Mouse (Mus musculus) heart, postnatal 10 days (tissue): Measurements from ENCODE around the gene Amd1. TPM values are rescaled to one million over a fixed set of nuclear protein-coding genes. Genes with fewer than 3 reads are reported as not detected.

ENCODE experiments used
- DNase-seq, 2 experiments: peaks; one replicate each; pipeline ENCODE4 v3.0.0; 2021
- intact Hi-C: fragments of 180-260 bp; cut with DNase I; formaldehyde crosslinking; loops from one replicate; pipeline ENCODE4 v1.15.1; 2025
- total RNA-seq, 2 experiments: library from RNA; stranded (reverse); gene quantifications; 2 replicates each; pipeline ENCODE4 v1.2.3; 2021

Gene Amd1
- 10 to 100 TPM; 41.9 to 64.2 TPM for total RNA-seq

DNA sequence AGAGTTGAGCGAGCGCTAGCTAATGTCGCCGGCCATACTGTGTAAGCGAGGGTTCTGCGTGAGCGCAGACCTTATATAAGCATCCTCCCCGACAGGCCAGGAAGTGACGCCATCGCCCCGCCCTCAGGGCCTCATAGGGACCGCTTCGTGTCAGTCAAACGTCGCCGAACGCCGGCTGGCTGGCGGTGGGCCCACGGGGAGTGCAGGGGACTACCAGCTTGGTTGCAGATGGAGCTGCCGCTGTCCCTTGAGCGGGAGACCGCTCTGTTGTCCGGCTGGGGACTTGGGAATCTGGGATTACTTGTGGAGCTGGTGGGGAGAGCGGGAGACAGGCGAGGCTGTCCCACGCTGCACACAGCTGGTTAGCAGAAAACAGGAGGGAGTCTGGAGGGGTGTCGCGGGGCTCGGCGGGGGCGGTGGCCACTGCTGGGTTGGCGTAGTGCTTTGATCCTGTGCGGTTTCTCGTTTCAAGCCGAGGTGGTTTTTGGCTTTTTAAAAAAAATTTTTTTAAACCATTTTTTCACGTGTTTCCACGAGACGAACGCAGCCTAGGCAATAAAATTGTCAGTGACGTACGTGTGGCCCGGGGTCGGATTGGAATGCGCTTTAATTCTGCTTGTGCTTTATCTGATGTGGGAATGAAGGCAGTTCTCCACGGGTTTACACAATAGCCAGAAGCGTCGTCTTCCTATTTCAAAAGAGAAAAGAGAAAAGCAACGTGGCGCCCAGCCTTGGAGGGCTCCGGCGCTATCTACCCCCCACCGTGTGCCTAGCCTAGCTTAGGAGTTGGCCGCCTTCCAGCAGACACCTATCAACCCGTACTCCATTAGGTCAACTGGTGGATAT, at the start of gene Amd1:
Amd1 (minus strand) TSS at position 47 of the 846 bp plus-strand sequence.
- DNase-seq, result peak; percentile 100
- intact Hi-C loops, result loop anchor here (1.0 kb wide), 1 partner anchor 47 kb away; no protein-coding TSS in a partner anchor

DNA sequence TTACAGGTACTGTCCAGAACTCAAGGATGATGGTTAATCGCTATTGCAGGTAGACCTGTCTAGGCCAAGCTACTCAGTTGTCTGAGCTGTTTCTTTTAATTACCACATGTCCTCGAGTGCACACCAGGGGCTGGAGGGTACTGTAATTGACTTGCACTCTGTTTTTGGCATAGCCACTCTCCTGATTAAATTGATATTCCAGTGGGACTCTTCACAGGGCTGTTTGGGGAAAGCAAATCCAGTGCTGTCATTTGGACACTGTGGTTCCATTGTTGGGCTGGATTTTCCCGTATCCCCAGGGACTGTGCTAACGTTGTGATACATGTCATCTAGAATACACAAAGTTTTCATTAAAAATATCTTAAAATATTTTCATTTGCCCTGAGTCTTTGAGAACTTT, 49.2 kb upstream of the Amd1 start:
- intact Hi-C loops, result no loop called here
- DNase-seq, result no peak

GRCm38 (mm10) chr10:40350245-40350932, 48.4 kb upstream of the Amd1 start:
- DNase-seq, result no peak
- intact Hi-C loops, result no loop called here

- intact Hi-C loops, result loop anchor here (1.0 to 2.0 kb wide), 4 partner anchors 21 to 175 kb away; partner anchors contain the start of genes Amd1 and Gtf3c6
- peak; percentile 70 to 76 for DNase-seq
Observed at GRCm38 (mm10) chr10:40349631-40350177, 47.7 kb upstream of the Amd1 start.

GRCm38 (mm10) chr10:40348566-40349536, 46.9 kb upstream of the Amd1 start:
- peak; percentile 98 to 99 for DNase-seq
- intact Hi-C loops, result loop anchor here (1.0 to 2.0 kb wide), 4 partner anchors 20 to 176 kb away; partner anchors contain the start of genes Amd1 and Gtf3c6

- intact Hi-C loops, result no loop called here
- DNase-seq, result no peak
Observed at GRCm38 (mm10) chr10:40347461-40347954, 45.5 kb upstream of the Amd1 start.

GRCm38 (mm10) chr10:40346776-40347403, 44.9 kb upstream of the Amd1 start:
- no peak for DNase-seq
- intact Hi-C loops, result no loop called here

DNA sequence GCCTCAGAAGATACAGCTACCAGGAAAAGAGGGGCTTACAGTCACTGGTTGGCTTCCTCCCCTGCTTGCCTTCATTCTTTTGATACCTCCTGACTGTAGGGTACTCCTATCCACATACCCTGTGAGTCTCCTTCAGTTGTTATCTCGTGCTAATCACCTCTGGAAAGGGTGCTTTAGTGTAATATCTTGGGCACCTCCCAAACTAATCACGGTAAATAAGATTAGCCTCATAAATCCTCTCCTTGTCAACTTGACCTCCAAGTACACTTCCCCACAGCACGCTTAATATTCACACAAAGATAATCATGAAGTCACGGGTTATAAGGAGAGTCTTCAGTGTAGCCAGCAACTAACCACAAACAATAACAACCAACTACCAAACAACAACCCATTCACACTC, 40.0 kb upstream of the Amd1 start:
- no peak for DNase-seq
- intact Hi-C loops, result no loop called here

- no peak for DNase-seq
- intact Hi-C loops, result no loop called here
Observed at GRCm38 (mm10) chr10:40339351-40339964, 37.5 kb upstream of the Amd1 start, which contains the start of gene Cdk19. Cdk19 (plus strand) TSS chr10:40339564.

- intact Hi-C loops, result no loop called here
- DNase-seq, result no peak
Observed at GRCm38 (mm10) chr10:40332864-40333263, 30.9 kb upstream of the Amd1 start.

DNA sequence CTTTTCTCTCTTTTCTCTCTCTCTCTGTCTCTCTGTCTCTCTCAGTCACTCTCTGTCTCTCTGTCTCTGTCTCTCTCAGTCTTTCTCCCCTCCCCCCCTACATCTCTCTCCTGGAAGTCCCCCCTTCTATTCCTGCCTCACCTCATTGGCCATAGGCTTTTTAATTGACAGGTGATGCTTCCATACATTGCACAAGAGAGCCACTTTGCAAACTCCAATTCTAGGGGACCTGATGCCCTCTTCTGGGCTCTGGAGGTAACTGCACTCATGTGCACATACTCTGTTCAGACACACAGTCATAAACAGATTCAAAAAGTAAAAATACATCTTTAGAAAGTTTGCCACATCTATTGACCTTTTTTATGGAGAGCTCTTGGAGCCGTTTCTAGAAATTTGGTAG, 28.3 kb upstream of the Amd1 start:
- no peak for DNase-seq
- intact Hi-C loops, result no loop called here

- DNase-seq, result peak; percentile 74 to 88
- intact Hi-C loops, result loop anchor here (2.0 kb wide), 1 partner anchor 21 kb away; no protein-coding TSS in a partner anchor
Observed at GRCm38 (mm10) chr10:40328004-40328551, 26.1 kb upstream of the Amd1 start.

- DNase-seq, result no peak
- intact Hi-C loops, result no loop called here
Observed at GRCm38 (mm10) chr10:40320306-40320705, 18.3 kb upstream of the Amd1 start.

- intact Hi-C loops, result no loop called here
- DNase-seq, result no peak
Observed at GRCm38 (mm10) chr10:40316841-40317585, 15.0 kb upstream of the Amd1 start.

- DNase-seq, result no peak
- intact Hi-C loops, result no loop called here
Observed at GRCm38 (mm10) chr10:40312781-40313180, 10.8 kb upstream of the Amd1 start.

- intact Hi-C loops, result no loop called here
- DNase-seq, result no peak
Observed at GRCm38 (mm10) chr10:40309884-40310635, 8.1 kb upstream of the Amd1 start.
